Mouse (Mus musculus) forebrain, embryonic 13.5 days (tissue): Measurements from ENCODE around the gene Ddx6. TPM values are rescaled to one million over a fixed set of nuclear protein-coding genes. Genes with fewer than 3 reads are reported as not detected.
"Not testable (repeated sequence)": the region's sequence is repeated elsewhere in the genome, so short reads cannot be mapped to it uniquely, and the experiment has no call there.

Experiments
- ATAC-seq: fragments of 200-750 bp; cut with Nextera tagmentation; 2 replicates; pipeline ENCODE4 v1.8.0; 2017
- H3K27ac ChIP-seq: fragments of 300-500 bp; sonication (generic); 2 replicates; pipeline ENCODE4 v1.5.1; 2015; ENCODE audit warnings: inconsistent platforms, mild to moderate bottlenecking, moderate library complexity
- H3K27me3 ChIP-seq: fragments of 300-500 bp; sonication (generic); 2 replicates; pipeline ENCODE4 v1.6.1; 2015; ENCODE audit warnings: mild to moderate bottlenecking, inconsistent platforms
- H3K36me3 ChIP-seq: fragments of 300-500 bp; sonication (generic); 2 replicates; pipeline ENCODE4 v1.6.1; 2015; ENCODE audit warnings: mild to moderate bottlenecking, inconsistent platforms; ENCODE audit not compliant: poor library complexity, severe bottlenecking
- H3K4me1 ChIP-seq: fragments of 300-500 bp; sonication (generic); 2 replicates; pipeline ENCODE4 v1.6.1; 2015; ENCODE audit warnings: inconsistent platforms
- H3K4me2 ChIP-seq: fragments of 300-500 bp; sonication (generic); 2 replicates; pipeline ENCODE4 v1.6.1; 2015; ENCODE audit warnings: inconsistent platforms, mild to moderate bottlenecking, moderate library complexity
- H3K4me3 ChIP-seq: fragments of 300-500 bp; sonication (generic); 2 replicates; pipeline ENCODE4 v1.5.1; 2015; ENCODE audit warnings: mild to moderate bottlenecking, inconsistent platforms
- H3K9ac ChIP-seq: fragments of 300-500 bp; sonication (generic); 2 replicates; pipeline ENCODE4 v1.6.1; 2015; ENCODE audit warnings: mild to moderate bottlenecking, inconsistent platforms
- H3K9me3 ChIP-seq: fragments of 300-500 bp; sonication (generic); replicated peaks from 2 replicates; pipeline ENCODE4 v1.6.1; 2016; ENCODE audit warnings: inconsistent platforms
- WGBS: fragments of 180-500 bp; shearing (Covaris S2); methylation state at CpG from one replicate; pipeline ENCODE4 v1.1.7; 2015; 5-methylcytosine and 5-hydroxymethylcytosine counted together
- polyA plus RNA-seq: library from polyadenylated mRNA; unstranded; fragments of >200 nt; fragmentation: Nextera tagmentation; extraction: Ambion mirVana; gene quantifications from 2 replicates; pipeline ENCODE4 v1.2.1, GENCODE M21; 2015

Ddx6 gene
- 28.1 and 30.0 TPM in 2 replicates for polyA plus RNA-seq

DNA sequence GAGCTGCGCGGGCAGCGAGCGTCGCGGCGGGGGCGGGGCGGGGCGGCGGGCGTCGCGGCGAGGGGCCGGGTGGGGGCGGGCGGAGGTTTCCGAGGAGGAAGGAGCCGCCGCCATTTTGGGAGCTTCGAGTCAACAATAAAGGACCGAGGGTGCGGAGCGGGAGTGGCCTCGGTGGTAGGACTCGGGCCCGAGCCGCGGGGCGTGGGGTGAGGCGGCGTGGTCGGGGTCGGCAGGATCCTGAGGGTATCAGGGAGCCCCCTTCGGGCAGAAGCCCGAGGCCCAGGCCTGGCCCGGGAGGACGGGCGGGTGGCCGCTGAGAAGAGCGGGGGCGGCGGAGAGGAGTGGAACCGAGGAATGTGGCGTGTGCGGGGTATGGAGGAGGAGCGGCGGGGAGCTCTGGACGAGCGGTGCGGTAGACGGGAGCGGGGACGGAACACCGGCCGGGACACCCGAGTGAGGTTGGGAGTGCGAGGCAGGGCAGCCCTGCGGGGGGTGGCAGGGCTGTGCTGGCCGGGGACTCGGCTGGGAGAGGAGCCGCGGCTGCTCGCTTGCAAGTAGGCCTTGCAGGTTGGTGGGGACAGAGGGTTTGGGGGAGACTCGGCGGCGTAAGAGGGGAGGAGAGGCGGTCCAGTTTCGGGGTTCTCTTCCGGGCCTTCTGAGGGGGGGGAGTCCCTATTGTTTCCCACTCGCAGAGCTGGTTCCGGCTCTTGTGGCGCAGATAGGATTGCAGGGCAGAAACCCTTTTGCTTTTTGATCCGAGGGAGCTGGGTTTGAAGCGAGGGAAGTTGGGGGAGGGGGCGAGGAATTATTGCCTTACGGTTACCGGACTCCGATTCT lies at the start of gene Ddx6:
TSS of gene Ddx6 (plus strand) at position 114 of the 837 bp plus-strand sequence.
- peak within 1 kb of the TSS; percentile 100 for H3K9ac ChIP-seq
- H3K4me3 ChIP-seq = peak within 1 kb of the TSS; percentile 97
- WGBS = under 1% methylated on average over 62 of the region's 80 CpGs
- peaks cover 25% of the 10 kb centered on the region for H3K36me3 ChIP-seq
- peak within 1 kb of the TSS; percentile 93 for H3K4me2 ChIP-seq
- ATAC-seq = peak; percentile 64
- peak within 1 kb of the TSS; percentile 99 for H3K27ac ChIP-seq
- H3K9me3 ChIP-seq = no peaks in the 10 kb centered on the region
- peaks cover 47% of the 10 kb centered on the region for H3K4me1 ChIP-seq
- H3K27me3 ChIP-seq = no peaks in the 10 kb centered on the region

DNA sequence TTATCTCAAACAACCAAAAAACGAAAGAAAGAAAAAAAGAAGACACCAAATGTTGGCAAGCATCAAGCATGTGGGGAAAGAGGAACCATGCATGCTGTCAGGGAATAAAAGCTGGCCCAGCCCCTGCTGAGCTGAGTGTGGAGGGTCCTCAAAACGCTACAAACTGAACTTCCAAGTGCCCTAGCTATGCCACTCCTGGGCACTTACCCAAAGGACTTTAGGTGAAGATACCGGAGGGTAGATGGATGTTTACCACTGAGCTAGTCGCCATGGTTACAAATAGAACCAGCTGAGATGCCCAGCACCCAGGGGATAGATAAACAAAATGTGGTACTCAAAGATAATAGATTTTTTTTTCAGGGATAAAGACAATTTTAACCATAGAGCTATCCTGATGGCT lies 43.1 kb upstream of the Ddx6 start, which contains the start of gene Cxcr5:
TSS of gene Cxcr5 (minus strand) at position 281 of the 400 bp plus-strand sequence.
- peaks cover 9% of the 10 kb centered on the region for H3K4me1 ChIP-seq
- WGBS = 58% methylated on average over 4 of the region's 4 CpGs
- no peak within 1 kb of the TSS for H3K4me3 ChIP-seq
- H3K27me3 ChIP-seq = no peaks in the 10 kb centered on the region
- H3K9me3 ChIP-seq = no peaks in the 10 kb centered on the region
- H3K36me3 ChIP-seq = no peaks in the 10 kb centered on the region
- H3K27ac ChIP-seq = no peak within 1 kb of the TSS
- no peak within 1 kb of the TSS for H3K4me2 ChIP-seq
- ATAC-seq = no peak
- H3K9ac ChIP-seq = no peak within 1 kb of the TSS

DNA sequence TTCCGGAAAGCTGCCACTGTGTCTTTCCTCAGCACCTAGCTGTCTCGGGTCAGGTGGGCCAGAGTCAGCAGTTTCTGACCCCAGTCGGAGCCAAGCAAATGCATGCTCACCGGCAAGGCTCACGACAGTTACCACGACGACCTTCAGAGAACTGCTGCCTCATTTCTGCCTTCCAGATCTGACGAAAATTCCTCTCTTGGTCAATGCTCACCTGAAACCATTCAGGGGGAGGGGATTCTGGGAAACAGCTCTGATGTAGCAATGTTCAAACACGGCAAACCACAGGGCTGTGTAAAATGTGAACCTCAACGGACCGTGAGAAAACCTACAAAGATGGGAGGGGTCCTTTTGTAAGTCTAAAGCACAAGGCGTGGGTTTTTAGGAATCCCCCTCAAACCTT lies 41.8 kb upstream of the Ddx6 start:
- Histone ChIP-seq H3K36me3 (no peaks in the 10 kb centered on the region), H3K4me3 (no peak overlapping the region), H3K27ac (no peak overlapping the region), H3K9ac (no peak overlapping the region), H3K9me3 (no peaks in the 10 kb centered on the region), H3K4me2 (no peak overlapping the region), H3K27me3 (no peaks in the 10 kb centered on the region), H3K4me1 (peaks cover 9% of the 10 kb centered on the region)
- ATAC-seq = no peak
- WGBS = 57% methylated on average over 12 of the region's 12 CpGs

DNA sequence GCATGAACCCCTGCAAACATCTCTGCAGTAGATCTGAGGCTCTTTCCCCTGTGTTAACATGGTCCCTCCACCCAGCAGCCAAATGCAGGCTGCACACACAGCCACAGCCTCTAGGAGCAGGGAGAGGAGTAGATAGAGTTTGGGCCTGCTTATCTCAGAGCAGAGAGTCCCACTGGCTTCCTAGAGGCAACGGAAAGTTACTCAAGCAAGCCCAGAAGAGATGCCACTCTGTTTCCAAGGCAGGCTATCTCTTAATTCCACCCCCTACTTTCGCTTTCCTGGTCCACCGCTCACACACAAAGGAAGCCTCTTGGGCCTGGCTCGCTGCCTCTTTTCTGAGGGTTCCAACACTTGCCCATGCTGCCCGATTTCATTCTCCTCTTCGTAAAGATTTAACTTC lies 39.3 kb upstream of the Ddx6 start:
- 9% methylated on average over 6 of the region's 6 CpGs for whole genome bisulfite sequencing
- Histone ChIP-seq H3K4me3 (no peak overlapping the region), H3K4me1 (peaks cover 9% of the 10 kb centered on the region), H3K27me3 (no peaks in the 10 kb centered on the region), H3K27ac (no peak overlapping the region), H3K36me3 (no peaks in the 10 kb centered on the region), H3K4me2 (no peak overlapping the region), H3K9ac (no peak overlapping the region; the same call in 1 of the 2 replicates), H3K9me3 (no peaks in the 10 kb centered on the region)
- ATAC-seq = no peak

DNA sequence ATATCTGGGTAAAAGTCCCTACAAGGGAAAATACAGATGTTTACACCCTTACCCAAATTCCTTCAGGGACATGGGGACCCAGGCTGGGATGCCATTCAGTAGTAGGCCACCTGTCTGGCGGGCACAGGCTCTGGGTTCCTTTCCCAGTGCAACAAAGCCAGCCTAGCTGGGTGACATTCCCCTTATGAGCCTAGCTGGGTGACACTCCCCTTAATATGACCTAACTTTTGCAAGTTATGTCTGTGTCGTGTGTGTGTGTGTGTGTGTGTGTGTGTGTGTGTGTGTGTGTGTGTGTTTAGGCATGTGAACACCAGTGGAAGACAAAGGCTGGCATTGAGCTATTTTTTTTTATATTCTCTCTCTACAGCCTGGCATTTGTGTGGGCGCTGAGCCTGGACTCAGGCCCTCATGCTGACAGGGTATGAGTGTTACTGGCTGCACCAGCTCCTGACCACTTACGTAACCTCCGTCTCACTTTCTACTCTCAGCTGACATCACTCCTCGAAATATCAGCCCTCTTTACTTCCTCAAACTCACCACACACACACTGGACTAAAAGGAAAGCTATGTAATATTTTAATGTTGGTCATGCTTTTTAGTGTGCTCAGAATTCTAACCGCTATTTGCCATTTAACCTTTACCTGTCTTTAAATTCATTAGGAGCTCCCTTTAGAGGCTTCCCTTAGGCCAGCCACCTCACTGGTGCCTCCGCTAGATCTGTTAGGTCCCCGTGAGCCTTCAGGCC lies 37.2 kb upstream of the Ddx6 start:
- no peak overlapping the region for H3K27ac ChIP-seq
- no peak for ATAC-seq
- H3K9ac ChIP-seq = no peak overlapping the region
- no peak overlapping the region for H3K4me2 ChIP-seq
- H3K27me3 ChIP-seq = no peaks in the 10 kb centered on the region
- no peaks in the 10 kb centered on the region for H3K36me3 ChIP-seq
- H3K4me3 ChIP-seq = no peak overlapping the region
- peaks cover 9% of the 10 kb centered on the region for H3K4me1 ChIP-seq
- 77% methylated on average over 9 of the region's 9 CpGs for WGBS
- no peaks in the 10 kb centered on the region for H3K9me3 ChIP-seq

DNA sequence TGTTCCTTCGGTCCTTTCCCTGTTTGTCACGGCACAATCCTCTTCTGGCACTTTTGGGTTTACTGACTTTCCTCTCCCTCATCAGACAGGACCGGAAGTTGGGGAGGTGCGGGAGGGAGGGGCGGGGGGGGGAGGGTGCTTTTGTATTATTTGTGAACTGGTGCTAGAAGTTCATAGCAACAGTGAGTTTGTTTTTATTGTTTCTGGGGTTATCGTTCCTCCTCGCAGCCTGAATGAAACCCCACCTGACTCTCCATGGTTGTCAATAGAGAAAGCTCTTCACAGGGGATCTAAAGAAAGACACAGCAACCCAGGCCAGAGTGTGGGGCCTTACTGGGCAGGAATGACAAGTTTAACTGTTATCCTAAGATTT lies 36.6 kb upstream of the Ddx6 start:
- 25% methylated on average over 7 of the region's 7 CpGs for WGBS

DNA sequence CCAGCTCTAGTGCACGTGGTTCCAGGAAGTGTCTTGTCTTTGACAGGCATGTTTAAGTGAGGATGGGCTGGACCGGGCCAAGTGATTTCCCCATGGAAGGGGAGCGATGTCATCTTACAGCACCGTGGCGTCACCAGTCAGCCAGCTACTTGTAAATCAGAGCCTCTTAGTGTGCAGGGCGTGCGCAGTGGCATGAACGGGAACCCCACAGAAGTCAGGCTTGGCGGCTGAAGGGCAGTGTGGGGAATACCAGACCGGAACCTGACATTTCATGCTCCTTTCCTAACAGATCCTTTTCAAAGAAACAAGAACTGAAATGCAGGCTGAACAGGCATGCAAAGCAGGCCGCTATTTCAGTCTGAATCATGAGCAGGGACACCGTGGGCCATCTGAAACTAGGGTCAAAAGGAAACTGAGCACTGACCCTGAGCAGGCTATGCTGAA lies 33.7 kb upstream of the Ddx6 start:
- WGBS = 84% methylated on average over 12 of the region's 12 CpGs
- no peak for ATAC-seq
- no peaks in the 10 kb centered on the region for H3K4me1 ChIP-seq
- H3K4me2 ChIP-seq = no peak overlapping the region
- H3K36me3 ChIP-seq = no peaks in the 10 kb centered on the region
- no peaks in the 10 kb centered on the region for H3K9me3 ChIP-seq
- no peak overlapping the region for H3K4me3 ChIP-seq
- H3K9ac ChIP-seq = no peak overlapping the region
- no peaks in the 10 kb centered on the region for H3K27me3 ChIP-seq
- no peak overlapping the region for H3K27ac ChIP-seq

More for the DNA sequence above, 36.6 kb upstream of the Ddx6 start:
- H3K9ac ChIP-seq = no peak overlapping the region
- no peak overlapping the region for H3K4me2 ChIP-seq
- H3K4me3 ChIP-seq = no peak overlapping the region
- ATAC-seq = no peak
- no peaks in the 10 kb centered on the region for H3K27me3 ChIP-seq
- peaks cover 9% of the 10 kb centered on the region for H3K4me1 ChIP-seq
- H3K9me3 ChIP-seq = no peaks in the 10 kb centered on the region
- no peaks in the 10 kb centered on the region for H3K36me3 ChIP-seq
- H3K27ac ChIP-seq = no peak overlapping the region

DNA sequence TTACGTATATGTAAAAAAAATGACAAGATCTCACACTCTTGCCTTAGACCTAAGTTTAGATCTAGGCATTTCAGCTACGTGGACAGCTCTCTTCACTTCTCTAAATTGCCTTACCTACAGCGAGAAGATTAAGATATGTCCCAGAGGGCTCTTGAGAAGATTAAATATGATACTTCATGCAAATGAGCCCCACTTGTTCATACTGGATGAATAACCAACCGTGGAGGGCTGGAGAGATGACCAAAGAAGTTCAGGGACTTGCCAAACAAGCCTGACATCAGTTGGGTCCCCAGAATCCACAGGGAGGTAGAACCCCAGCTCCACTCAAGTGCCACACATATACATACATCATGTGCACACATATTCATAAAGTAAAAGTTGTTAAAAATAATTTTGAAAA lies 31.4 kb upstream of the Ddx6 start:
- H3K9me3 ChIP-seq = no peaks in the 10 kb centered on the region
- WGBS = 82% methylated on average over 4 of the region's 4 CpGs

DNA sequence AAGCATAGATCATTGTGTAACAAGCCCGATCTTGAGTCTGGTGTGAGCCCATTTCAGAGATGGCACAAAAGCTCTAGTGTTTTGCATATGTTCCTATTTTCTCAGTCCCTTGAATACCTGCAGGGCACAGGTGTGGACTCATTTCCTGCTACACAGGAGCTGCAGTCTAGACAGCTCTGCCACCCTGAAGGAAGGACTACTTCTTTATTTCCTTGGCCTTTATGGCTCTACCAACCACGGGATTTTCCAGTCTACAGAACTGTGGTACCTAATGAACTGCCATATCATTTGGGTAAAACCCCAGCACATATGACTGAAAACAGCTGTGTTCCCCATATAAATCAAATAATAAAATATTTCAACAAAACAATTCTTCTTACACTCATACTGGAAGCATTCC lies 29.6 kb upstream of the Ddx6 start:
- no peak overlapping the region for H3K4me2 ChIP-seq
- H3K27ac ChIP-seq = no peak overlapping the region
- no peaks in the 10 kb centered on the region for H3K27me3 ChIP-seq
- no peak overlapping the region for H3K9ac ChIP-seq
- WGBS = 95% methylated on average over 2 of the region's 2 CpGs
- H3K36me3 ChIP-seq = no peaks in the 10 kb centered on the region
- ATAC-seq = no peak
- H3K4me3 ChIP-seq = no peak overlapping the region
- no peaks in the 10 kb centered on the region for H3K4me1 ChIP-seq
- no peaks in the 10 kb centered on the region for H3K9me3 ChIP-seq

More for the DNA sequence above, 31.4 kb upstream of the Ddx6 start:
- H3K9ac ChIP-seq = no peak overlapping the region
- H3K27ac ChIP-seq = no peak overlapping the region
- H3K4me1 ChIP-seq = no peaks in the 10 kb centered on the region
- no peak overlapping the region for H3K4me3 ChIP-seq
- H3K36me3 ChIP-seq = no peaks in the 10 kb centered on the region
- no peaks in the 10 kb centered on the region for H3K27me3 ChIP-seq
- no peak overlapping the region for H3K4me2 ChIP-seq
- ATAC-seq = no peak

DNA sequence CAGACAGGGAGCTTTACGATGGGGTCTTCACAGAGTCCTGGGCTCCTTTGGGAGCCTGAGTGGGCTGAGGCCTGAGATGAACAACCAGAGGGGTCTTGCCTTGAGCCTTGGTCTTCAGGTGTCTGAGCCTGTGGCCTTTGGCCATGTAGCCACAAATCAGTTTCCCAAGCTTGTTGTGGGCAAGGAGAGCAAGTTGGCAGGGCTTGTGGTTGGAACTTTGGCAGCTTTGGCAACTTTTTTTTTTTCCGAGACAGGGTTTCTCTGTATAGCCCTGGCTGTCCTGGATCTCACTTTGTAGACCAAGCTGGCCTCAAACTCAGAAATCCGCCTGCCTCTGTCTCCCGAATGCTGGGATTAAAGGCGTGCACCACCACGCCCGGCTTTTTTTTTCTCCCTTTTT lies 28.6 kb upstream of the Ddx6 start:
- H3K4me2 ChIP-seq, H3K27ac ChIP-seq, ATAC-seq, H3K9ac ChIP-seq, H3K4me1 ChIP-seq, H3K4me3 ChIP-seq, H3K9me3 ChIP-seq, H3K36me3 ChIP-seq, H3K27me3 ChIP-seq: not testable (repeated sequence)
- 91% methylated on average over 7 of the region's 7 CpGs for WGBS

DNA sequence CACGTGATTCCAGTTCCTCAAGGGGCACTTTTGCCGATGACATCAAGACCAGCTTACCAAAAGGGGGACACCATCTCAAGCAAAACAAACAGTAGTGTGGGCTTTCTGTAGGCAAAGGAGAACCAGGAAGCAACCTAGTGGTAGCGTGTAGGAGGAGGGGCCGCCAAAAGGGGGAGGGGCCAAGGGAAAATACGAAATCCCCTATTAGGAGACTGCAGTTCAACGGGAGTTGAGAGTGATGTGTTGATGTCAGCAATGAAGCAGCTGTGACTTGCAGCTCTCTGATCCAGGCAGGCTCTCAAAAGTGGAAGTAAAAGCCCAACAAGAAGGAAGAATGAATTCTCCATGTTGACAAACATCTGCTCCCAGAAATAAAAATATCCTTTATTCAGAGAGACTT lies 25.3 kb upstream of the Ddx6 start:
- 40% methylated on average over 6 of the region's 6 CpGs for WGBS
- no peak overlapping the region for H3K4me3 ChIP-seq
- no peaks in the 10 kb centered on the region for H3K36me3 ChIP-seq
- H3K9me3 ChIP-seq = peaks cover 5% of the 10 kb centered on the region; the same call in 1 of the 2 replicates
- H3K27ac ChIP-seq = no peak overlapping the region
- ATAC-seq = no peak
- H3K27me3 ChIP-seq = no peaks in the 10 kb centered on the region
- no peak overlapping the region for H3K4me2 ChIP-seq
- H3K4me1 ChIP-seq = no peaks in the 10 kb centered on the region
- H3K9ac ChIP-seq = no peak overlapping the region

DNA sequence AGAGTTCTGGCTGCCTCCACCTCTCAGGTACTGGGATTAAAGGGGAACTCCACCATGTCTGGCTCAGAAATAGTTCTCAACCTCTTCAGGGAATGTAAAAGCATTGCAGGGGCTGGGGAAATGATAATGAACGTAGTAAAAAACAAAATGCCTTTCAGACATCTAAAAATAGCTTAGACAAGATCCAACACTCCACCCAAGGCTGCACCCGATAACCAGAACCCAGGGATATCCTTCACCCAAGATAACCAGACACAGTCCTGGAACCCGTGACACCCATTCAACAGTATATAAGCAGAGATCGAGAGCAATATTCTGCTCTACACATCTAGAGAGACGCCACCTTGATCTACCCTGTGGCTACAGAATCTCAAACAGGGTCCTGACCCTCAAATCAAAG lies 24.6 kb upstream of the Ddx6 start:
- 90% methylated on average over 5 of the region's 5 CpGs for WGBS
- Histone ChIP-seq H3K4me1 (no peaks in the 10 kb centered on the region), H3K27me3 (no peaks in the 10 kb centered on the region), H3K36me3 (no peaks in the 10 kb centered on the region), H3K4me3 (no peak overlapping the region), H3K9ac (no peak overlapping the region), H3K27ac (no peak overlapping the region), H3K9me3 (peaks cover 5% of the 10 kb centered on the region; the same call in 1 of the 2 replicates), H3K4me2 (no peak overlapping the region)
- no peak for ATAC-seq
